Mouse (Mus musculus) frontal cortex, postnatal 10 days (tissue): ENCODE results near the gene 1700024P04Rik.

Experiments
- DNase-seq, 2 experiments: peaks; one replicate each; pipeline ENCODE4 v3.0.0; 2022; ENCODE audit warnings: low spot score in 2 of 2, mixed read lengths in 1 of 2

1700024P04Rik gene

DNA sequence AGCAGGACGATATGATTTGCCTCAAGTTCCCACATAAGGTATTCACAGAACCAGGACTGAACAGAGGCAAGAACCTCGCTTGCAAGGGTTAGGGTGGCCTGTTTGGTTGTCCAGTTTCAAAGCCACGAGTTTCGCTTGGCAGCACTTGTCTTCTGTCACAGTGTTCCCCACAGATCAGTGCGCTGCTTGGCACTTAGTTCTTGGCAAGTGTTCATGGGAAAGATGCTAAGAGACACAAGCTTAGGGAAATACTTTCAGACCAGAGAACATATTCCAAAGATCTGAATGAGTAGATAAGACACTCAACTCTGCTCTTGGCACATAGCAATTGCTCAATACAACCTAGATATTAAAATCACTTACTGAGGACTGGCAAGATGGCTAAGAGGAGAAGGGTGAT lies 17.8 kb downstream of the 1700024P04Rik start:
- no peak for DNase-seq

DNA sequence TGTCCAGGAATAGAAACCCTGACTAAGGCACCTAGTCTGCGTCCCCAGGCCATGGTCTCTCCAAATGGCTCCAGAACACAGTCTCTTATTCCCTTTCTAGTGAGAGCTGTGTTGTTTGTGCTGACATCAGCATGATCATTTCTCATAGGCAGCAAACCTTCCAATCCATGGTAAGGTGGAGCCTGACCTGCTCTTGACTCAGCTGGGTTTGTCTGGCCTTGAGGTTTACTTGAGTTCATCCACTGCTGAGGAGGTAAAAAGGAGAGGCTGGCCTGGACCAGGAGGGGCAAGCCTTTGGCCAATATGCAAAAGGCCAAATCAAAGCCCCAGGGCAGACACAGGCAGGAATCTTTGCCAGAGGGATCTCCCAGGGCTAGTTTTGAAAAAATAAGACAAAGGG lies 20.8 kb downstream of the 1700024P04Rik start:
- no peak for DNase-seq

DNA sequence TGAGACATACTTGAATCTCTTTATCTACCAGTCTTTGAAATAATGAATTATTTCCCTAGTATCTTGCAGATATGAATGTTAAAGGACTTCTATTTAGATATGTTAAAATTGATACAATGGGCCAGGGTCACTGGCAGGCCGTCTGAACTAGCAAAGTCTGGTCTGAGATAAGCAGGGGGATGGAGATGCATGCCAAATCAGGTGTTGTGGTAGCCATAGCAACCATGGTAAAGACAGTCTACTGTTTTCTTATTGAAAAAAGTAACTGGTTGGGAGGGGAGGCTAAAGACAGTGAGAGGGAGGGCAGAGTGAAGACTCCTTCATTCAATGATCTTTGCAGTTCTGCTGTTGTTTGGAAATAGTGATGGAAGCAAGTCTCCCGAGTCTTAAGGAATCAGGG lies 26.2 kb downstream of the 1700024P04Rik start:
- no peak for DNase-seq

GRCm38 (mm10) chr13:98956209-98956608 lies 28.2 kb downstream of the 1700024P04Rik start:
- no peak for DNase-seq

- no peak for DNase-seq
Observed at GRCm38 (mm10) chr13:98955676-98956075, 28.7 kb downstream of the 1700024P04Rik start.

- no peak for DNase-seq
Observed at GRCm38 (mm10) chr13:98955226-98955625, 29.1 kb downstream of the 1700024P04Rik start.

- DNase-seq: no peak
Observed at GRCm38 (mm10) chr13:98953830-98954229, 30.5 kb downstream of the 1700024P04Rik start.

DNA sequence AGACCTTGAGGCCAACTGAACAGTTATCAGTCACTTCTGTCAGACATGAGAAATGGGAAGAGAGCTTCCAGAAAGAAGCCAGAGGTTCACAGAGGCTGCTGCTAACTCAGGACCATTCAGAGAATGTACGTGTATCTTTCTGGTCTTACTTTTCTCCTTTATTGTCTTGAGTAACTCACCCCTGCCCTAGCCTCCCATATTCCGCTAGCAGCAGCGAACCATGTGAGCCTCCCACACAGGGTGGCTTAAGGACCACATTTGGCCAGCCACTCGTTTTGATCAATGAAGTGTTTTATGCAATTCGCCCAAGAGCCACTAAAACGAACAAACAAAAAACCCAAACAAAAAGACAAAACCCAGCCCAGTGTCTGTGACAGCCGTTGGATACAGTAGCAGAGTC lies 32.4 kb downstream of the 1700024P04Rik start:
- DNase-seq: no peak

- DNase-seq: no peak
Observed at GRCm38 (mm10) chr13:98948146-98948545, 36.2 kb downstream of the 1700024P04Rik start.

GRCm38 (mm10) chr13:98946434-98946833 lies 37.9 kb downstream of the 1700024P04Rik start:
- no peak for DNase-seq

GRCm38 (mm10) chr13:98945908-98946307 lies 38.5 kb downstream of the 1700024P04Rik start:
- no peak for DNase-seq

DNA sequence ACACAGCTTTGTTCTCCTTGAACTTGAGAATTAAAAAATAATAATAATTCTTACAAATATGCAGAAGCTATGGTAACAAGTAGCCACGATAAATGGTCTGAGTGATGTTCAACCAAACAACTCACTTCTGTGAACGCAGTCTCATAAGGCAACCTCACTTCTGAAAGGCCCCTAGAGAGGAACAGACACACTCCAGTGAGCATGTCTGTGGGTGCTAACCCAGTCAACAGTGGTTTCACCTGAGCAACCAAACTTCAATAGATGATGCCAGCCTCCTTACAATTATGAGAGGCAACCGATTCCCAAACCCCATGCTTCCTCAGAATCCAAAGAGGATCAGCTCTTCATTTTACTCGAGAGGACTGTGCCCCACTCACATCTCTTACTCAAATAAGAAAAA lies 39.0 kb downstream of the 1700024P04Rik start:
- DNase-seq: no peak

DNA sequence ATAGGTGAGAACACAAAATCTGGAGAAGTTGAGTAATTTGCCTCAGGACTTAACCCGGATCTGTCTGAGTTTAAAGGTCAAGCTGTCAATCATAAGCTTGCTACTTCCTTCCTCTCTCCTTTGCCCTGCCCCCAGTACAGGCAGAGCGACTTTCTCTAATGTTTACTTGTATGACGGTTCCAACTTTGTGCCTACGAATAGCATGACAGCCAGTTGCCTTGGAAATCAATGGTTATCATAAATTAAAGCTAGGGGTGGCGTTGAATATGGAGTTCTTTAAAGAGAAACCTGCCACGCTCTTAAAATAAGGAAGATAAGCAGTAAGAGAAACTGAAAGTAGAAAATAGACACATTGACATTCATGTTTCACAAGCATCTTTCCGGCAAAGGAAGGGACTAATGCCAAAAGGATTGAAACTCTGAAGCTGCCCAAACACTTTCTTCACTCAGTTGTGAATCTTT lies 39.7 kb downstream of the 1700024P04Rik start:
- no peak for DNase-seq

DNA sequence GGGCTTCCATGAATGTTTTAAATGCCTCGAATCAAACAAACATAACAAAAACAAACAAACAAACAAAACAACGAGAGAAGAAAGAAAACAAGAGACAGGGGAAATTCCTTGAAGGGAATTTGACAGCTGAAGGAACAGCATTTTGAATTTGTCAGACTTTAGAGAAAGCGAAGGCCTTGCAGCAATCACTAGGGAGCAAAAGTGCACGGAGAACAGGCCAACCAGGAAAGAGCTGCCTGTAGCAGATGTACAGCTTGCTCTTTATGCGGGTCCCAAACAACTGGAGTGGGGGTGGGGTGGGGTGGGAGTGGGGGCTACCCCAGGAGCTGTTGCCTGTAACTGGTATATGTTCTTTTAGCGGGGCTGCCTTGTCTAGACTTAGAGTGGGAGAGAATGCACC lies 42.0 kb downstream of the 1700024P04Rik start:
- DNase-seq: no peak

DNA sequence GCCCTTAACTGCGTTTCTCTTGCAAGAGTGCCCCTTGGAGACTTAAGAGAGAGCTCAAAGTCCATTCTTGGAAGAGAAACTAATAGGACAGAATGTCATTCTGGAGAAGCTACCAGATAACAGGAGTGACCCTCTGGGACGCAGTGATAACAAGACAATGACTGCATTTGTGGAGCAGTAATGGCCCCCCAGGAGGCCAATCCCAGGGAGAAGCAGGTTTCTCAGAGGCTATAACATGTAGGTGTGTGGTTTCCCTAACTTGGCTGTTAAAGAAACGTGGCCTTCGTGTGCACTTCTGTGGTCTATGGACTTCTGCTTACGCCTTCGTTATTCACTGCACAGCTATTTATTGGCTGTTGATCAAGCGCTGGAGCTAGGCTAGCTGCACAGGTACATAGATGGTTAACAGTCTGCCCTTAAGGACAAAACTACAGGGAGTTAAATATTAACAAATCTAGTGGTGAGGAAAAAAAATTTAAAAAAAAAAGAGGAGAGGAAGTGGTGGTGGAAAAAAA lies 42.5 kb downstream of the 1700024P04Rik start:
- no peak for DNase-seq

DNA sequence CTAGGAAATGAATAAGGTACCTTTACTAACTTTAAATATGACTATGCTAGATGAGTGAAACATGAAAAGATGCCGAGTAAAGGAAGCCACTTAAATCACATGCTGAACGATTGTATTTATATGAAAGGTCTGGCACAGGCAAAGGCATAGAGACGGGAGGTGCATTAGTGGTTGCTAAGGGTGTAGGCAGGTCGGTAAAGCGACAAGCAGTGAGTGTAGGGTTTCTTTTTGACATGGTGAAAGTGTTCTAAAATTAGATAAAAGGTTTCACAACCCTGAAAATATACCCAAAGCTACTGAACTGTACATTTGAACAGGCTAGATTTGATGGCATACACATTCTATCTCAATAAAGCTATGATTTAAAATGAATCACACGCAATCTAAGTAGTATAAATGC lies 47.3 kb downstream of the 1700024P04Rik start:
- no peak for DNase-seq
